Mouse (Mus musculus) urinary bladder, postnatal 14 days (tissue): ENCODE data around the gene Gm20388.

Experiments used
- DNase-seq: peaks from one replicate; pipeline ENCODE4 v3.0.0; 2021; ENCODE audit warnings: low spot score

Gene Gm20388

GRCm38 (mm10) chr8:120416522-120417394 lies 506.1 kb downstream of the Gm20388 start:
- peak; percentile 92 for DNase-seq

GRCm38 (mm10) chr8:120418188-120418587 lies 507.5 kb downstream of the Gm20388 start:
- peak; percentile 60 for DNase-seq

- no peak for DNase-seq
Observed at GRCm38 (mm10) chr8:120419675-120420074, 509.0 kb downstream of the Gm20388 start.

GRCm38 (mm10) chr8:120420226-120420625 lies 509.6 kb downstream of the Gm20388 start:
- no peak for DNase-seq

GRCm38 (mm10) chr8:120421638-120422037 lies 511.0 kb downstream of the Gm20388 start:
- no peak for DNase-seq

- DNase-seq, result no peak
Observed at GRCm38 (mm10) chr8:120422236-120422635, 511.6 kb downstream of the Gm20388 start.

- DNase-seq, result no peak
Observed at GRCm38 (mm10) chr8:120423576-120423975, 512.9 kb downstream of the Gm20388 start.

GRCm38 (mm10) chr8:120424829-120425198 lies 514.2 kb downstream of the Gm20388 start:
- DNase-seq, result no peak

- DNase-seq, result no peak
Observed at GRCm38 (mm10) chr8:120425199-120425941, 514.7 kb downstream of the Gm20388 start.

- no peak for DNase-seq
Observed at GRCm38 (mm10) chr8:120426105-120426504, 515.5 kb downstream of the Gm20388 start.

GRCm38 (mm10) chr8:120426622-120427385 lies 516.2 kb downstream of the Gm20388 start:
- DNase-seq, result peak; percentile 55

- no peak for DNase-seq
Observed at GRCm38 (mm10) chr8:120428492-120428891, 517.9 kb downstream of the Gm20388 start.

- DNase-seq, result no peak
Observed at GRCm38 (mm10) chr8:120429116-120429515, 518.5 kb downstream of the Gm20388 start.

- no peak for DNase-seq
Observed at GRCm38 (mm10) chr8:120431042-120431441, 520.4 kb downstream of the Gm20388 start.

GRCm38 (mm10) chr8:120432438-120432837 lies 521.8 kb downstream of the Gm20388 start:
- DNase-seq, result no peak

- no peak for DNase-seq
Observed at GRCm38 (mm10) chr8:120433143-120433542, 522.5 kb downstream of the Gm20388 start.

GRCm38 (mm10) chr8:120433734-120434133 lies 523.1 kb downstream of the Gm20388 start:
- DNase-seq, result no peak

- no peak for DNase-seq
Observed at GRCm38 (mm10) chr8:120435781-120436180, 525.1 kb downstream of the Gm20388 start.

- no peak for DNase-seq
Observed at GRCm38 (mm10) chr8:120436491-120437030, 525.9 kb downstream of the Gm20388 start.

- no peak for DNase-seq
Observed at GRCm38 (mm10) chr8:120437207-120437606, 526.6 kb downstream of the Gm20388 start.

GRCm38 (mm10) chr8:120437666-120438395 lies 527.2 kb downstream of the Gm20388 start:
- peak; percentile 58 for DNase-seq
